Mouse (Mus musculus) forebrain, embryonic 14.5 days (tissue): ENCODE measurements at regions not wholly inside any gene's neighbourhood (a gene's known extent, or its start where the extent isn't known, plus 50 kb on each side); places are given as distances from the start of the nearest gene placed in this dataset.
A peak's percentile ranks its signal among the peaks of the same experiment; 100 is the strongest.

Source experiments
- ATAC-seq: fragments of 200-750 bp; cut with Nextera tagmentation; 2 replicates; pipeline ENCODE4 v1.8.0; 2017; ENCODE audit warnings: mild to moderate bottlenecking, moderate library complexity
- DNase-seq: peaks from one replicate; pipeline ENCODE4 v3.0.0-alpha.2; 2015; ENCODE audit warnings: low spot score
- H3K27ac ChIP-seq: fragments of 300-500 bp; sonication (generic); 2 replicates; pipeline ENCODE4 v1.5.1; 2014; ENCODE audit warnings: low read depth, mild to moderate bottlenecking, control low read depth, low read length, moderate library complexity
- H3K27me3 ChIP-seq: fragments of 300-500 bp; sonication (generic); replicated peaks from 2 replicates; pipeline ENCODE4 v1.6.1; 2014; ENCODE audit warnings: low read length, control low read depth, mixed read lengths; ENCODE audit not compliant: control insufficient read depth, insufficient read depth
- H3K36me3 ChIP-seq: fragments of 300-500 bp; sonication (generic); 2 replicates; pipeline ENCODE4 v1.6.1; 2014; ENCODE audit warnings: low read length, control low read depth; ENCODE audit not compliant: control insufficient read depth, insufficient read depth
- H3K4me1 ChIP-seq: fragments of 300-500 bp; sonication (generic); 2 replicates; pipeline ENCODE4 v1.6.1; 2014; ENCODE audit warnings: antibody characterized with exemption, low read length, control low read depth; ENCODE audit not compliant: control insufficient read depth, insufficient read depth
- H3K4me2 ChIP-seq: fragments of 300-500 bp; sonication (generic); 2 replicates; pipeline ENCODE4 v1.6.1; 2014; ENCODE audit warnings: mild to moderate bottlenecking, control low read depth, low read length
- H3K4me3 ChIP-seq: fragments of 300-500 bp; sonication (generic); 2 replicates; pipeline ENCODE4 v1.5.1; 2014; ENCODE audit warnings: low read depth, low read length, control low read depth
- H3K9ac ChIP-seq: fragments of 300-500 bp; sonication (generic); 2 replicates; pipeline ENCODE4 v1.6.1; 2014; ENCODE audit warnings: mild to moderate bottlenecking, low read length, control low read depth, moderate library complexity
- H3K9me3 ChIP-seq: fragments of 300-500 bp; sonication (generic); replicated peaks from 2 replicates; pipeline ENCODE4 v1.6.1; 2016; ENCODE audit warnings: low read length, control low read depth, mixed read lengths; ENCODE audit not compliant: control insufficient read depth
- WGBS: fragments of 180-500 bp; shearing (Covaris S2); extraction: QIAGEN DNeasy Blood & Tissue Kit; methylation state at CpG from one replicate; pipeline ENCODE4 v1.1.7; 2014; 5-methylcytosine and 5-hydroxymethylcytosine counted together

- no peak overlapping the region for H3K9ac ChIP-seq
- H3K9me3 ChIP-seq = no peaks in the 10 kb centered on the region
- H3K4me3 ChIP-seq = no peak overlapping the region
- H3K4me1 ChIP-seq = no peaks in the 10 kb centered on the region
- no peak overlapping the region for H3K27ac ChIP-seq
- DNase-seq (no peak), ATAC-seq (no peak)
- WGBS = 87% methylated on average over 19 of the region's 19 CpGs
- H3K36me3 ChIP-seq = no peaks in the 10 kb centered on the region
- no peak overlapping the region for H3K4me2 ChIP-seq
- H3K27me3 ChIP-seq = no peaks in the 10 kb centered on the region
Measured at GRCm38 (mm10) chr15:97112452-97113200, 56.9 kb upstream of the Slc38a4 start.

- DNase-seq = no peak
- no peak overlapping the region for H3K4me2 ChIP-seq
- WGBS = 85% methylated on average over 11 of the region's 11 CpGs
Measured at GRCm38 (mm10) chr15:97111320-97112192, 55.8 kb upstream of the Slc38a4 start.

GRCm38 (mm10) chr15:97107779-97108178, 52.0 kb upstream of the Slc38a4 start:
- Histone ChIP-seq H3K4me3 (no peak overlapping the region), H3K27me3 (no peaks in the 10 kb centered on the region), H3K4me2 (no peak overlapping the region), H3K27ac (no peak overlapping the region), H3K9me3 (no peaks in the 10 kb centered on the region), H3K4me1 (no peaks in the 10 kb centered on the region), H3K36me3 (no peaks in the 10 kb centered on the region), H3K9ac (no peak overlapping the region)
- 58% methylated on average over 10 of the region's 10 CpGs for WGBS
- ATAC-seq (no peak), DNase-seq (no peak)

More at GRCm38 (mm10) chr15:97111320-97112192, 55.8 kb upstream of the Slc38a4 start:
- Histone ChIP-seq H3K27ac (no peak overlapping the region), H3K4me3 (no peak overlapping the region), H3K9ac (no peak overlapping the region), H3K27me3 (no peaks in the 10 kb centered on the region), H3K9me3 (no peaks in the 10 kb centered on the region), H3K4me1 (no peaks in the 10 kb centered on the region), H3K36me3 (no peaks in the 10 kb centered on the region)
- no peak for ATAC-seq

GRCm38 (mm10) chr15:97106556-97106955, 50.8 kb upstream of the Slc38a4 start:
- ATAC-seq = no peak
- Histone ChIP-seq H3K27me3 (no peaks in the 10 kb centered on the region), H3K27ac (no peak overlapping the region), H3K4me1 (no peaks in the 10 kb centered on the region), H3K4me2 (no peak overlapping the region), H3K9me3 (no peaks in the 10 kb centered on the region), H3K36me3 (no peaks in the 10 kb centered on the region), H3K4me3 (no peak overlapping the region), H3K9ac (no peak overlapping the region)
- DNase-seq = peak; percentile 5
- WGBS = 85% methylated on average over 6 of the region's 6 CpGs
